ENCODE assay signal across 8 mouse cellular contexts in the genomic region with DNA sequence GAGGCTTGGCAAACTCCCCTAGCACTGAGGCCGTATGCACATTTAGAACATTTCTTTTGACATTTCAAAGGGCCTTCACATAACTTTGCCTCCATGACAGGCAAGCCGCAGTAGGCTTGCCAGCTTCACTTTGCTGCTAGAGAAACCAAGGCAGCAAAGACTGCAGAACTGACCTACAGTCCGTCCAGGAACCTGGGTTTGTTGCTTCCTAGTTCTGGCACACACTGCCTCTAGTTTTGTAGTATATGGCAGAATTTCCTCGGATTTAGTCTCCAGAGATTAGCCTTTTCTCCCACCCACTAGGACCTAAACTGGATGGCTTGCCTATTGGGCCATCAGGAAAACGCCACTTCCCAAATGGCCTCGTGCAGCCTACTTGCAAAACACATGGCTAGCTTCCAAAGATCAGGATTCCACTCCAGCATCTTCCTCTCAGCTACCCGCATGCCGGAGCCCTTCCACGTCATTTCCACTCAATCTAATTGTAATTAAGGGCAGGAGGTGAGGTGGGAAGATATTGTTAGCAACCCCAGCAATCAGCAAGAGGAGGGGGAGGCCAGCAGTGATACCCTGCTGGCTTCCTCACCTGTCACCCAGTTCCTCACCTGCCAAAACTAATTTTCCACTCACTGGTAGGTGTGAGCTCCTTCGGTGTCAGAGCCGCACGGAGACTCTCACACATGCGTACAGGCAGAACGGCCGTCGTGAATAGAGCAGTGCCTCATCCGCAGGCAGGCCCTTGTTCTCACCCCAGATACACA. TPM values are rescaled to one million over a fixed set of nuclear protein-coding genes. Genes with fewer than 3 reads are reported as not detected.
DNase-seq lines count a peak whose midpoint lies in the region; ATAC-seq and TF ChIP-seq lines count a peak whose summit lies in the region.

No protein-coding gene starts in this region.

- peak; percentile 36 to 46 for DNase-seq in heart, adult 2 months
- DNase-seq in heart, postnatal 10 days, result no peak
- DNase-seq in cerebellum, adult 8-10 months, result peak; percentile 60
- DNase-seq in midbrain, embryonic 11.5 days (ENCODE audit: low spot score, missing footprints), result peak; percentile 92
- DNase-seq in kidney, adult 11 months, result no peak
- no peak for DNase-seq in embryo, embryonic 10.5 days (ENCODE audit: low spot score)

- peak overlapping the region; percentile 25 for H3K4me2 ChIP-seq in forebrain, embryonic 16.5 days (ENCODE audit: low read length)
- H3K4me2 ChIP-seq in midbrain, embryonic 11.5 days, result peak overlapping the region; percentile 19

- intact Hi-C loops in heart, adult 2 months (cut with DNase I), result no loop called here
- intact Hi-C loops in heart, postnatal 10 days (cut with DNase I), result no loop called here

- H3K9ac ChIP-seq in heart, adult 2 months (ENCODE audit: low read depth, low read length), result peak overlapping the region; percentile 41
- H3K9ac ChIP-seq in forebrain, embryonic 16.5 days (replicated peaks; ENCODE audit: low read depth, low read length), result no peak overlapping the region
- peak overlapping the region; percentile 39; the same call in 1 of the 2 replicates for H3K9ac ChIP-seq in midbrain, embryonic 11.5 days (ENCODE audit: low read length)

- WGBS in heart, adult 2 months, result 35% methylated on average over 17 of the region's 17 CpGs
- 52% methylated on average over 17 of the region's 17 CpGs for WGBS in forebrain, embryonic 16.5 days
- 61% methylated on average over 17 of the region's 17 CpGs for WGBS in midbrain, embryonic 11.5 days

- TF ChIP-seq POLR2A in heart, adult 2 months (IDR thresholded peaks at IDR 0.05; ENCODE audit: insufficient read depth, low read depth, low read length), result no peak

- TF ChIP-seq CTCF in heart, adult 2 months (IDR thresholded peaks at IDR 0.05), result no peak

- peaks cover 24% of the 10 kb centered on the region for H3K4me1 ChIP-seq in heart, adult 2 months (ENCODE audit: control insufficient read depth, insufficient read depth, low read length)
- peaks cover 17% of the 10 kb centered on the region for H3K4me1 ChIP-seq in forebrain, embryonic 16.5 days (replicated peaks; ENCODE audit: control insufficient read depth, insufficient read depth, low read length)
- peaks cover 21% of the 10 kb centered on the region for H3K4me1 ChIP-seq in midbrain, embryonic 11.5 days (ENCODE audit: control insufficient read depth, insufficient read depth, low read length)

- no peaks in the 10 kb centered on the region for H3K9me3 ChIP-seq in forebrain, embryonic 16.5 days (ENCODE audit: control insufficient read depth, low read length)
- no peaks in the 10 kb centered on the region for H3K9me3 ChIP-seq in midbrain, embryonic 11.5 days (ENCODE audit: control insufficient read depth, low read length)

- 0 out of 2 replicates have a peak, but pooled peaks have one; percentile 26 for TF ChIP-seq EP300 in heart, adult 2 months (IDR thresholded peaks at IDR 0.05; ENCODE audit: insufficient read depth, low read depth, low read length)

- no peaks in the 10 kb centered on the region; the same call in 1 of the 2 replicates for H3K36me3 ChIP-seq in heart, adult 2 months (ENCODE audit: control insufficient read depth, insufficient read depth, low read length)
- H3K36me3 ChIP-seq in forebrain, embryonic 16.5 days (ENCODE audit: control insufficient read depth, insufficient read depth), result no peaks in the 10 kb centered on the region
- H3K36me3 ChIP-seq in midbrain, embryonic 11.5 days (ENCODE audit: control insufficient read depth, insufficient read depth, low read length), result no peaks in the 10 kb centered on the region

- H3K27me3 ChIP-seq in heart, adult 2 months (ENCODE audit: control insufficient read depth, insufficient read depth, low read length), result no peaks in the 10 kb centered on the region
- no peaks in the 10 kb centered on the region for H3K27me3 ChIP-seq in forebrain, embryonic 16.5 days (replicated peaks; ENCODE audit: control insufficient read depth, insufficient read depth, low read length)
- no peaks in the 10 kb centered on the region for H3K27me3 ChIP-seq in midbrain, embryonic 11.5 days (ENCODE audit: control insufficient read depth, insufficient read depth, low read length)

- H3K4me3 ChIP-seq in heart, adult 2 months, result no peak overlapping the region; the same call in 1 of the 2 replicates
- H3K4me3 ChIP-seq in forebrain, embryonic 16.5 days (replicated peaks; ENCODE audit: low read length), result no peak overlapping the region
- H3K4me3 ChIP-seq in midbrain, embryonic 11.5 days (ENCODE audit: low read depth, low read length), result no peak overlapping the region; the same call in 1 of the 2 replicates

- H3K27ac ChIP-seq in heart, adult 2 months, result peak overlapping the region; percentile 89
- no peak overlapping the region for H3K27ac ChIP-seq in forebrain, embryonic 16.5 days (ENCODE audit: low read length)
- H3K27ac ChIP-seq in midbrain, embryonic 11.5 days (ENCODE audit: low read depth, low read length), result 0 out of 2 replicates have a peak overlapping the region, but pooled peaks have one; percentile 30

- no peak; the same call in 1 of the 2 replicates for ATAC-seq in forebrain, embryonic 16.5 days
- no peak for ATAC-seq in midbrain, embryonic 11.5 days (ENCODE audit: low FRiP score)
- ATAC-seq in monocyte, adult 5-6 weeks (replicated peaks; ENCODE audit: insufficient number of reproducible peaks, low FRiP score, low TSS enrichment, poor library complexity, severe bottlenecking), result no peak

- no peaks in the 10 kb centered on the region for H3K79me2 ChIP-seq in heart, adult 2 months (replicated peaks; ENCODE audit: control insufficient read depth, insufficient read depth, low read length)

RNA-seq across cellular contexts. Expression of a gene that starts 7.8 kb away (rescaled TPM):
- 10 to 100 TPM; 16.1 to 16.2 TPM for total RNA-seq in heart, adult 2 months (2021)
- polyA plus RNA-seq in heart, adult 2 months (2012; rRNA removed), result 11.5 and 22.4 TPM in 2 replicates
- total RNA-seq in heart, postnatal 10 days (2021), result 10 to 100 TPM; 27.1 to 34.8 TPM
- polyA plus RNA-seq in forebrain, embryonic 16.5 days (2015; fragmentation: Nextera tagmentation; extraction: Ambion mirVana), result 3.2 and 3.9 TPM in 2 replicates
- 0.34 and 0.56 TPM in 2 replicates for polyA plus RNA-seq in midbrain, embryonic 11.5 days (2014; fragmentation: Nextera tagmentation; extraction: Ambion mirVana)
- 0.21 to 0.29 TPM in 2 of 3 replicates, not detected in the other for total RNA-seq in monocyte, adult 5-6 weeks (2017)

RNA-seq across cellular contexts. Expression of a gene that starts 9.2 kb away (rescaled TPM):
- 10 to 100 TPM in 1 of 2 experiments, 1 to 10 TPM in 1; 9.2 to 12.3 TPM for total RNA-seq in heart, adult 2 months (2021)
- polyA plus RNA-seq in heart, adult 2 months (2012; rRNA removed), result 4.1 and 6.5 TPM in 2 replicates
- total RNA-seq in heart, postnatal 10 days (2021), result 10 to 100 TPM; 13.0 to 13.3 TPM
- polyA plus RNA-seq in forebrain, embryonic 16.5 days (2015; fragmentation: Nextera tagmentation; extraction: Ambion mirVana), result 31.6 and 35.3 TPM in 2 replicates
- polyA plus RNA-seq in midbrain, embryonic 11.5 days (2014; fragmentation: Nextera tagmentation; extraction: Ambion mirVana), result 46.3 and 52.7 TPM in 2 replicates
- total RNA-seq in monocyte, adult 5-6 weeks (2017), result 16.4 to 28.9 TPM (median 20.6 TPM) in 3 replicates

Comparison
In these comparisons a context has a peak if more than half of its experiments do, and no peak if none do; other contexts are left out.
1. DNase-seq: peak in heart, adult 2 months (2 of 2), cerebellum, adult 8-10 months (single experiment) and midbrain, embryonic 11.5 days (single experiment); none in heart, postnatal 10 days (0 of 2), kidney, adult 11 months (single experiment) and embryo, embryonic 10.5 days (single experiment).
2. RNA of a gene that starts 7.8 kb away (total RNA-seq): 27.1 to 34.8 TPM in heart, postnatal 10 days and 16.1 to 16.2 TPM in heart, adult 2 months; 0.21 to 0.29 TPM in monocyte, adult 5-6 weeks; every median in the first group is over 10 times any median in the second.